Mouse (Mus musculus): ENCODE results near the gene Camk2g. TPM values are rescaled to one million over a fixed set of nuclear protein-coding genes. Genes with fewer than 3 reads are reported as not detected.
A peak's percentile ranks its signal among the peaks of the same experiment; 100 is the strongest.

The Camk2g gene
- polyA plus RNA-seq, 1 experiment: 16.4 TPM

DNA sequence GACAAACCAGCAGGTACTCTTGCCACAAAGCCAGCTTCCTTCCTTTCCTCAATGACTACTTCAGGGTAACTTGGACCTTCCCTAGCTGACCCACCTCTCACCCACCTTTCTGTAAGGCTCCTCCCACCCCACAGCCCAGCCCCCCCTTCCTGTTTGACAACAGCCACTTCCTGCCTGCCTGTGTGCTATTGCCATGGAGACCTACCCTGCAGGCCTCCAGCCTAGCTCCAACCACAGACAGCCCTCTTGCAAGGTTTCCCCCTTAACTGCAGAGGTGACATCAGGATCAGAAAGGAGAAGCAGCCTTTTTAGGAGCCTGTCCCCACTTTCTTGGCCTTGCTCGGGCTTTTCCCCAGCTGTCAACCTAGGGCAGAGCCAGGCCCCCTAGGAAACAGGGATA is 8.7 kb downstream of the Camk2g start:
- Histone ChIP-seq H3K4me3 (ENCODE audit: control insufficient read depth, low read depth, low read length) (peak overlapping the region; percentile 81), H3K27me3 (ENCODE audit: control insufficient read depth, insufficient read depth, low read length) (no peaks in the 10 kb centered on the region), H3K36me3 (ENCODE audit: control insufficient read depth, insufficient read depth, low read length) (no peaks in the 10 kb centered on the region), H3K27ac (ENCODE audit: control insufficient read depth, insufficient read depth, low read depth, low read length) (peak overlapping the region; percentile 84), H3K4me1 (ENCODE audit: control insufficient read depth, insufficient read depth, low read length) (peaks cover 20% of the 10 kb centered on the region)
- TF ChIP-seq CTCF (IDR thresholded peaks at IDR 0.05; ENCODE audit: control insufficient read depth, insufficient read depth, insufficient replicate concordance, low read depth, low read length): no peak
- peak; percentile 67; the same call in 1 of the 2 replicates for TF ChIP-seq POLR2A (IDR thresholded peaks at IDR 0.05; ENCODE audit: control insufficient read depth, low read depth, low read length)

DNA sequence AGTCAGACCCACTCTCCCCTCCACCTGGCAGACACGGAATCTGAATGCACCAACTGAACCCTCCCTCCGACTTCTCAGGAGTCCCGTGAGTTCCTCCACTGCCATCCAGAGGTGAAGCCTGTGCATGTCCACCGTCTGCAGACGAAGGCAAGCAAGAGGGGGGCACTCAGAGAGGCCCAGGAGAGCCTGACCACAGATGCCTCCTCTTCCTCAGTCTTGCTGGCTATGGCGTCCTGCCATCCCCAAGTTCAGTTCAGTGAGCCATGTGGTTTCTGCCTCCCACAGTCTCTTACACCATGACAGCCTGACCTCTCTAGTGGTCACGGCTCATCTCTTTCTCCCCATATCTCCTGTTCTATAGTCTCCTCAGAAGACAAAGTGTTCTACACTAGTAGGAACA is 9.2 kb downstream of the Camk2g start:
- Histone ChIP-seq H3K27me3 (ENCODE audit: control insufficient read depth, insufficient read depth, low read length) (no peaks in the 10 kb centered on the region), H3K4me1 (ENCODE audit: control insufficient read depth, insufficient read depth, low read length) (peaks cover 20% of the 10 kb centered on the region), H3K4me3 (ENCODE audit: control insufficient read depth, low read depth, low read length) (peak overlapping the region; percentile 81), H3K36me3 (ENCODE audit: control insufficient read depth, insufficient read depth, low read length) (no peaks in the 10 kb centered on the region), H3K27ac (ENCODE audit: control insufficient read depth, insufficient read depth, low read depth, low read length) (peak overlapping the region; percentile 68)
- TF ChIP-seq CTCF (IDR thresholded peaks at IDR 0.05; ENCODE audit: control insufficient read depth, insufficient read depth, insufficient replicate concordance, low read depth, low read length): no peak
- no peak for TF ChIP-seq POLR2A (IDR thresholded peaks at IDR 0.05; ENCODE audit: control insufficient read depth, low read depth, low read length)

DNA sequence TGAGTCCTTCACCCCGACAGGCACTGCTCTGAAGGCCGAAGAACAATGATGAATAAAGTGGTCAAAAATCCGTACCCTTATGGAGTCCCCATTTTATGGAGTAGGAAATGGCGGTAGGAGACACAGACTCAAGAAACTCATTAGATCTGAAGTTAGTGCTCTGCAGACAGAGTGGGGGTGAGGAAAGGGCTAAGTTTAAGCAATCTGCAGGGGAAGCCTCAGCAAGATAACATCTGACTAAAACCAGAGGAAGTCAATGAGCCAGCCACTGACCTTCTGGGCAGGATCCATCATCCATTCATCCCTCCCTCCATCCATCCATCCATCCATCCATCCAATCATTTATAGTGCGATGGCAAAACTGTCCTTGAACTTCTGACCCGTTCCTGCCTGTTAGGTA is 10.4 kb downstream of the Camk2g start:
- Histone ChIP-seq H3K4me1 (ENCODE audit: control insufficient read depth, insufficient read depth, low read length) (peaks cover 20% of the 10 kb centered on the region), H3K27ac (ENCODE audit: control insufficient read depth, insufficient read depth, low read depth, low read length) (no peak overlapping the region), H3K4me3 (ENCODE audit: control insufficient read depth, low read depth, low read length) (no peak overlapping the region), H3K27me3 (ENCODE audit: control insufficient read depth, insufficient read depth, low read length) (no peaks in the 10 kb centered on the region), H3K36me3 (ENCODE audit: control insufficient read depth, insufficient read depth, low read length) (no peaks in the 10 kb centered on the region)
- TF ChIP-seq POLR2A (IDR thresholded peaks at IDR 0.05; ENCODE audit: control insufficient read depth, low read depth, low read length): no peak
- TF ChIP-seq CTCF (IDR thresholded peaks at IDR 0.05; ENCODE audit: control insufficient read depth, insufficient read depth, insufficient replicate concordance, low read depth, low read length): no peak

DNA sequence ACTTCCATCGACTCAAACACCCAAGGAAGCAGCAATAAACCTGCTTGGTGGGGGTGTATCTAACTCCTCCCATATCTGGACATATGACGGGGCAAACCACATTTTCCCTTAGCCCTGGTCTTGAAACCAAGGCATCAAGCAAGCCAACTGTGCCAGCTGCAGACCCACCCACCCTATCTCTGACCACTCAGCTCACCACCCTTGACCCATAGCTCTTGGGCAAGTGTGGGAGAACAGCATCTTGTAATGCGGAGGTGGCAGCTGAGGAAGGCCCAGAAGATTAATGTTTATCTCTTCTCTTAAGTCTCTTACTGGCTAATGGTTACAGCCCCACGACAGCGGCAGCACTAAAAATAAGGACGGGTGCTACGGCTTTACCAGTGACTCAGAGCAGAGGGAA is 11.0 kb downstream of the Camk2g start:
- H3K27me3 ChIP-seq (ENCODE audit: control insufficient read depth, insufficient read depth, low read length): no peaks in the 10 kb centered on the region
- no peak overlapping the region for H3K27ac ChIP-seq (ENCODE audit: control insufficient read depth, insufficient read depth, low read depth, low read length)
- 0 out of 2 replicates have a peak, but pooled peaks cover under 1% of the 10 kb centered on the region for H3K36me3 ChIP-seq (ENCODE audit: control insufficient read depth, insufficient read depth, low read length)
- no peak for TF ChIP-seq CTCF (IDR thresholded peaks at IDR 0.05; ENCODE audit: control insufficient read depth, insufficient read depth, insufficient replicate concordance, low read depth, low read length)
- no peak for TF ChIP-seq POLR2A (IDR thresholded peaks at IDR 0.05; ENCODE audit: control insufficient read depth, low read depth, low read length)
- no peak overlapping the region for H3K4me3 ChIP-seq (ENCODE audit: control insufficient read depth, low read depth, low read length)
- peaks cover 20% of the 10 kb centered on the region for H3K4me1 ChIP-seq (ENCODE audit: control insufficient read depth, insufficient read depth, low read length)

DNA sequence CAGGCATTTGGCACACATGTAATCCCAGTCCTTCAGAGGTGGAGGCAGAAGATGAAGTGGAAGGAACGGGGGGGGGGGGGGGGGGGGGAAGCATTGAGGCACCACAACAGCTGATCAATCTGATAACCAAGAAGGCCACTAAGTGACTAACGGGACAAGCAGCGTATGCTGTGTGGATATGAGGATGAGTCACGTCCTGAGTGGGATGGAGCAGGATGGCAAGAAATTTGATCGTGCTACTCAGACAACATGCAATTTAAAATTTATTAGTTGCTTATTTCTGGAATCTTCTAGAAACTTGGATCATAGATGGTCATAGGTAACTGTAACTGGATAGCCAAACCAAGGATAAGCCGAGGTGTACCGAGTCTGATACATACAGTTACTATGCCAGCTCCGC is 13.7 kb downstream of the Camk2g start:
- H3K4me1 ChIP-seq (ENCODE audit: control insufficient read depth, insufficient read depth, low read length): peaks cover 11% of the 10 kb centered on the region
- no peak overlapping the region for H3K4me3 ChIP-seq (ENCODE audit: control insufficient read depth, low read depth, low read length)
- no peaks in the 10 kb centered on the region for H3K27me3 ChIP-seq (ENCODE audit: control insufficient read depth, insufficient read depth, low read length)
- no peak overlapping the region for H3K27ac ChIP-seq (ENCODE audit: control insufficient read depth, insufficient read depth, low read depth, low read length)
- 0 out of 2 replicates have a peak, but pooled peaks cover 2% of the 10 kb centered on the region for H3K36me3 ChIP-seq (ENCODE audit: control insufficient read depth, insufficient read depth, low read length)
- TF ChIP-seq POLR2A (IDR thresholded peaks at IDR 0.05; ENCODE audit: control insufficient read depth, low read depth, low read length): no peak
- no peak for TF ChIP-seq CTCF (IDR thresholded peaks at IDR 0.05; ENCODE audit: control insufficient read depth, insufficient read depth, insufficient replicate concordance, low read depth, low read length)

DNA sequence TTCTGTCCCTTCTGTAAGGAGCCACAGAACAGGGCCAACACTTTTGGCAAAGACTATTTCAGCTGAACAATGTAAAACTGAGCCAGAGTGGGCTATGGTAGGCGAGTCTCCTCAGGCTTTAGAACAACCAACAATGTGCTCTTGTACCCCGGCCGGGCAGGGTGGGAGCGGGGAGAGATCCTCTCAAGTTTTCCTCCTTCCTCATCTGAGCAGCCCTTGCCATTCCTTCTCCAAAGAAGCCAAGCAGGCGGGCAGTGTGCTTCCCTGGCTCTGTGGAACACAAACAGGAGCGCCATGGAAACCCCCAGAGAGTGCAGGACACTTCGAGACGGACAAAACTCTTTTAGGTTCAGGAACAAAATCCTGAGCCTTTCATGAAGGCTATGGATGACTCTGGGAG is 15.4 kb downstream of the Camk2g start:
- H3K27ac ChIP-seq (ENCODE audit: control insufficient read depth, insufficient read depth, low read depth, low read length): no peak overlapping the region
- 0 out of 2 replicates have a peak, but pooled peaks cover 2% of the 10 kb centered on the region for H3K36me3 ChIP-seq (ENCODE audit: control insufficient read depth, insufficient read depth, low read length)
- H3K4me1 ChIP-seq (ENCODE audit: control insufficient read depth, insufficient read depth, low read length): peaks cover 7% of the 10 kb centered on the region
- TF ChIP-seq POLR2A (IDR thresholded peaks at IDR 0.05; ENCODE audit: control insufficient read depth, low read depth, low read length) (no peak), CTCF (IDR thresholded peaks at IDR 0.05; ENCODE audit: control insufficient read depth, insufficient read depth, insufficient replicate concordance, low read depth, low read length) (no peak)
- H3K4me3 ChIP-seq (ENCODE audit: control insufficient read depth, low read depth, low read length): no peak overlapping the region
- H3K27me3 ChIP-seq (ENCODE audit: control insufficient read depth, insufficient read depth, low read length): no peaks in the 10 kb centered on the region

DNA sequence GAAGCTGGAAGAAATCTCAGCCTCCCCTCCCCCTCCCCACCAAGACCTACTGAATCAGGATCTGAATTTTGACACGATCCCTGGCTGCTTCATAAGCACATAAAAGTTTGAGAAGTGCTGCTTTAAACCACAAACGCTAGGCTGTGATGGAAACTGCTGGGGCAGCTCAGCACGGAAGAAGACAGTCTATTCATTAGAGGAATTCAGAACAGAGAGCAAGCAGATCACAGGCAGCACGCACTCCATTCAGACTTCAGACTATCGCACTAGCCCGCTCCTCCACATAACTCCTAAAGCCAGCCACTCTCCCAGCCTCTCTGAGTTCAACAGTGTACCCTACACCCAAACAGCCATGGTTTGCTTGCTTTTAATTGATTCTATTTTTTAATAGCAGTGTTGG is 18.2 kb downstream of the Camk2g start:
- Histone ChIP-seq H3K36me3 (ENCODE audit: control insufficient read depth, insufficient read depth, low read length) (0 out of 2 replicates have a peak, but pooled peaks cover 2% of the 10 kb centered on the region), H3K4me1 (ENCODE audit: control insufficient read depth, insufficient read depth, low read length) (peaks cover 10% of the 10 kb centered on the region), H3K27ac (ENCODE audit: control insufficient read depth, insufficient read depth, low read depth, low read length) (no peak overlapping the region)

DNA sequence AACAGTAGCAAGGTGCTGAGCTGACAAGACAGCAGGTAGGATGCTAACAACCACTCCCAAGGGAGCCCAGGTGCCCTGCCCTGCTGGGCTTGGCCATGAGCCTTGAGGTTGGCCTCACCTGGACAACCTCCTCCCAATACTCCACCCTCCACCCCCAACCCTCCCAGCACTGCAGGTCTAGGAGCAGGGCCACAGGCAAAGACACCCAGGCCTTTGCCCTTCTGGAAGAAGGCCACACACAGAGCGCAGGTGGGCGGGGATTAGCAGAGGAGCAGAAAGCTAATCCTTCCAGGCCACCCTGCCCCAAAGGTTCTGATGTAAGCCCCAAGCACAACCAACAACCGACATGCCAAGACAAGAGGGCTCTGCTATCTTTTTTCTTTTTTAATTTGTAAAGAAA is 20.5 kb downstream of the Camk2g start:
- Histone ChIP-seq H3K27me3 (ENCODE audit: control insufficient read depth, insufficient read depth, low read length) (no peaks in the 10 kb centered on the region), H3K4me1 (ENCODE audit: control insufficient read depth, insufficient read depth, low read length) (peaks cover 10% of the 10 kb centered on the region), H3K27ac (ENCODE audit: control insufficient read depth, insufficient read depth, low read depth, low read length) (no peak overlapping the region), H3K36me3 (ENCODE audit: control insufficient read depth, insufficient read depth, low read length) (0 out of 2 replicates have a peak, but pooled peaks cover 2% of the 10 kb centered on the region), H3K4me3 (ENCODE audit: control insufficient read depth, low read depth, low read length) (no peak overlapping the region)
- TF ChIP-seq POLR2A (IDR thresholded peaks at IDR 0.05; ENCODE audit: control insufficient read depth, low read depth, low read length) (no peak), CTCF (IDR thresholded peaks at IDR 0.05; ENCODE audit: control insufficient read depth, insufficient read depth, insufficient replicate concordance, low read depth, low read length) (no peak)

More for the DNA sequence above, 18.2 kb downstream of the Camk2g start:
- TF ChIP-seq CTCF (IDR thresholded peaks at IDR 0.05; ENCODE audit: control insufficient read depth, insufficient read depth, insufficient replicate concordance, low read depth, low read length) (no peak), POLR2A (IDR thresholded peaks at IDR 0.05; ENCODE audit: control insufficient read depth, low read depth, low read length) (no peak)
- Histone ChIP-seq H3K27me3 (ENCODE audit: control insufficient read depth, insufficient read depth, low read length) (no peaks in the 10 kb centered on the region), H3K4me3 (ENCODE audit: control insufficient read depth, low read depth, low read length) (no peak overlapping the region)
